Mouse (Mus musculus): ENCODE data around the gene Tbx4. TPM values are rescaled to one million over a fixed set of nuclear protein-coding genes. Genes with fewer than 3 reads are reported as not detected.

Tbx4 gene
- 0.20 and 0.26 TPM in 2 replicates for polyA plus RNA-seq (2015; fragmentation: Nextera tagmentation; extraction: Ambion mirVana)

GRCm38 (mm10) chr11:85885665-85886428 is at the start of gene Tbx4:
Tbx4 (plus strand) TSS chr11:85886422.
- Histone ChIP-seq H3K4me2 (replicated peaks) (no peak within 1 kb of the TSS), H3K4me1 (replicated peaks) (peaks cover 14% of the 10 kb centered on the region), H3K9me3 (no peaks in the 10 kb centered on the region), H3K36me3 (no peaks in the 10 kb centered on the region), H3K9ac (replicated peaks) (no peak within 1 kb of the TSS), H3K27ac (no peak within 1 kb of the TSS), H3K4me3 (replicated peaks) (no peak within 1 kb of the TSS), H3K27me3 (peaks cover 87% of the 10 kb centered on the region)
- WGBS: 11% methylated on average over 22 of the region's 28 CpGs
- peak; percentile 37 for ATAC-seq

- H3K4me1 ChIP-seq (replicated peaks): peaks cover 35% of the 10 kb centered on the region
- H3K9ac ChIP-seq (replicated peaks): no peak overlapping the region
- H3K4me2 ChIP-seq (replicated peaks): no peak overlapping the region
- ATAC-seq: no peak
- H3K4me3 ChIP-seq (replicated peaks): peak overlapping the region; percentile 6
- H3K27ac ChIP-seq: no peak overlapping the region
- H3K27me3 ChIP-seq: peaks cover 98% of the 10 kb centered on the region
- no peaks in the 10 kb centered on the region for H3K36me3 ChIP-seq
- WGBS: 2% methylated on average over 32 of the region's 32 CpGs
- no peaks in the 10 kb centered on the region for H3K9me3 ChIP-seq
Measured at GRCm38 (mm10) chr11:85836523-85837290, 49.5 kb upstream of the Tbx4 start.

- no peaks in the 10 kb centered on the region for H3K36me3 ChIP-seq
- no peaks in the 10 kb centered on the region for H3K9me3 ChIP-seq
- under 1% methylated on average over 18 of the region's 18 CpGs for WGBS
- H3K27ac ChIP-seq: no peak overlapping the region
- H3K4me3 ChIP-seq (replicated peaks): peak overlapping the region; percentile 23
- no peak for ATAC-seq
- H3K9ac ChIP-seq (replicated peaks): no peak overlapping the region
- no peak overlapping the region for H3K4me2 ChIP-seq (replicated peaks)
- H3K4me1 ChIP-seq (replicated peaks): peaks cover 35% of the 10 kb centered on the region
- peaks cover 98% of the 10 kb centered on the region for H3K27me3 ChIP-seq
Measured at GRCm38 (mm10) chr11:85837291-85837647, 49.0 kb upstream of the Tbx4 start.

GRCm38 (mm10) chr11:85837648-85838423 is 48.4 kb upstream of the Tbx4 start:
- Histone ChIP-seq H3K27me3 (peaks cover 98% of the 10 kb centered on the region), H3K27ac (no peak overlapping the region), H3K4me2 (replicated peaks) (peak overlapping the region; percentile 26), H3K9me3 (no peaks in the 10 kb centered on the region), H3K4me3 (replicated peaks) (peak overlapping the region; percentile 23), H3K9ac (replicated peaks) (0 out of 2 replicates have a peak overlapping the region, but pooled peaks have one; percentile 26), H3K4me1 (replicated peaks) (peaks cover 34% of the 10 kb centered on the region), H3K36me3 (no peaks in the 10 kb centered on the region)
- ATAC-seq: no peak
- WGBS: 0% methylated on average over 58 of the region's 67 CpGs

GRCm38 (mm10) chr11:85838424-85839257 is 47.6 kb upstream of the Tbx4 start:
- Histone ChIP-seq H3K27me3 (peaks cover 100% of the 10 kb centered on the region), H3K4me1 (replicated peaks) (peaks cover 36% of the 10 kb centered on the region), H3K36me3 (no peaks in the 10 kb centered on the region), H3K9me3 (no peaks in the 10 kb centered on the region), H3K4me3 (replicated peaks) (peak overlapping the region; percentile 23; the same call in 1 of the 2 replicates), H3K9ac (replicated peaks) (no peak overlapping the region), H3K4me2 (replicated peaks) (no peak overlapping the region), H3K27ac (no peak overlapping the region)
- WGBS: 6% methylated on average over 20 of the region's 20 CpGs
- no peak for ATAC-seq

GRCm38 (mm10) chr11:85839258-85840030 is 46.8 kb upstream of the Tbx4 start:
- 5% methylated on average over 7 of the region's 7 CpGs for WGBS
- Histone ChIP-seq H3K27ac (no peak overlapping the region), H3K9ac (replicated peaks) (no peak overlapping the region), H3K27me3 (peaks cover 99% of the 10 kb centered on the region), H3K9me3 (no peaks in the 10 kb centered on the region), H3K4me1 (replicated peaks) (peaks cover 44% of the 10 kb centered on the region), H3K4me3 (replicated peaks) (no peak overlapping the region), H3K36me3 (no peaks in the 10 kb centered on the region), H3K4me2 (replicated peaks) (no peak overlapping the region)
- ATAC-seq: no peak

- no peak for ATAC-seq
- H3K9me3 ChIP-seq: no peaks in the 10 kb centered on the region
- H3K9ac ChIP-seq (replicated peaks): no peak overlapping the region
- 2% methylated on average over 27 of the region's 27 CpGs for WGBS
- peaks cover 99% of the 10 kb centered on the region for H3K27me3 ChIP-seq
- H3K4me2 ChIP-seq (replicated peaks): peak overlapping the region; percentile 32
- H3K36me3 ChIP-seq: no peaks in the 10 kb centered on the region
- peaks cover 44% of the 10 kb centered on the region for H3K4me1 ChIP-seq (replicated peaks)
- no peak overlapping the region for H3K27ac ChIP-seq
- H3K4me3 ChIP-seq (replicated peaks): peak overlapping the region; percentile 7; the same call in 1 of the 2 replicates
Measured at GRCm38 (mm10) chr11:85840031-85840802, 46.0 kb upstream of the Tbx4 start.

- WGBS: under 1% methylated on average over 21 of the region's 21 CpGs
- Histone ChIP-seq H3K27ac (no peak overlapping the region), H3K36me3 (no peaks in the 10 kb centered on the region), H3K4me2 (replicated peaks) (peak overlapping the region; percentile 32), H3K4me1 (replicated peaks) (peaks cover 44% of the 10 kb centered on the region), H3K27me3 (peaks cover 99% of the 10 kb centered on the region), H3K9ac (replicated peaks) (no peak overlapping the region), H3K4me3 (replicated peaks) (peak overlapping the region; percentile 7; the same call in 1 of the 2 replicates), H3K9me3 (no peaks in the 10 kb centered on the region)
- ATAC-seq: no peak
Measured at GRCm38 (mm10) chr11:85840803-85841145, 45.4 kb upstream of the Tbx4 start.

GRCm38 (mm10) chr11:85841211-85841681 is 45.0 kb upstream of the Tbx4 start:
- 8% methylated on average over 8 of the region's 8 CpGs for WGBS
- no peak overlapping the region for H3K9ac ChIP-seq (replicated peaks)
- H3K4me2 ChIP-seq (replicated peaks): no peak overlapping the region; the same call in 1 of the 2 replicates
- no peaks in the 10 kb centered on the region for H3K36me3 ChIP-seq
- no peak for ATAC-seq
- H3K9me3 ChIP-seq: no peaks in the 10 kb centered on the region
- H3K27ac ChIP-seq: no peak overlapping the region
- no peak overlapping the region for H3K4me3 ChIP-seq (replicated peaks)
- peaks cover 99% of the 10 kb centered on the region for H3K27me3 ChIP-seq
- H3K4me1 ChIP-seq (replicated peaks): peaks cover 44% of the 10 kb centered on the region

GRCm38 (mm10) chr11:85841980-85842379 is 44.2 kb upstream of the Tbx4 start:
- peak; percentile 73 for ATAC-seq
- Histone ChIP-seq H3K27me3 (peaks cover 99% of the 10 kb centered on the region), H3K27ac (no peak overlapping the region), H3K4me1 (replicated peaks) (peaks cover 44% of the 10 kb centered on the region), H3K4me2 (replicated peaks) (peak overlapping the region; percentile 56), H3K9me3 (no peaks in the 10 kb centered on the region), H3K4me3 (replicated peaks) (peak overlapping the region; percentile 35), H3K9ac (replicated peaks) (peak overlapping the region; percentile 49; the same call in 1 of the 2 replicates), H3K36me3 (no peaks in the 10 kb centered on the region)
- whole genome bisulfite sequencing: under 1% methylated on average over 32 of the region's 32 CpGs
